Mouse (Mus musculus) heart, embryonic 11.5 days (tissue): ENCODE results near the gene Scamp1. TPM values are rescaled to one million over a fixed set of nuclear protein-coding genes. Genes with fewer than 3 reads are reported as not detected.

Source experiments
- ATAC-seq: fragments of 200-750 bp; cut with Nextera tagmentation; replicated peaks from 2 replicates; pipeline ENCODE4 v1.8.0; 2017; ENCODE audit warnings: moderate library complexity; ENCODE audit not compliant: insufficient number of reproducible peaks, low FRiP score, low TSS enrichment
- H3K27ac ChIP-seq: fragments of 300-500 bp; sonication (generic); 2 replicates; pipeline ENCODE4 v1.5.1; 2014; ENCODE audit warnings: mild to moderate bottlenecking, low read depth, low read length
- H3K27me3 ChIP-seq: fragments of 300-500 bp; sonication (generic); 2 replicates; pipeline ENCODE4 v1.6.1; 2014; ENCODE audit warnings: mild to moderate bottlenecking, low read length, mixed read lengths; ENCODE audit not compliant: control insufficient read depth, insufficient read depth
- H3K36me3 ChIP-seq: fragments of 300-500 bp; sonication (generic); 2 replicates; pipeline ENCODE4 v1.6.1; 2014; ENCODE audit warnings: mild to moderate bottlenecking, low read length, moderate library complexity, mixed read lengths; ENCODE audit not compliant: control insufficient read depth, insufficient read depth
- H3K4me1 ChIP-seq: fragments of 300-500 bp; sonication (generic); 2 replicates; pipeline ENCODE4 v1.6.1; 2014; ENCODE audit warnings: low read length; ENCODE audit not compliant: control insufficient read depth, insufficient read depth
- H3K4me2 ChIP-seq: fragments of 300-500 bp; sonication (generic); 2 replicates; pipeline ENCODE4 v1.6.1; 2014; ENCODE audit warnings: mild to moderate bottlenecking, moderate library complexity
- H3K4me3 ChIP-seq: fragments of 300-500 bp; sonication (generic); 2 replicates; pipeline ENCODE4 v1.5.1; 2014; ENCODE audit warnings: low read depth, low read length
- H3K9ac ChIP-seq: fragments of 300-500 bp; sonication (generic); 2 replicates; pipeline ENCODE4 v1.6.1; 2014; ENCODE audit warnings: mild to moderate bottlenecking, low read depth, low read length, moderate library complexity
- H3K9me3 ChIP-seq: fragments of 300-500 bp; sonication (generic); replicated peaks from 2 replicates; pipeline ENCODE4 v1.6.1; 2016; ENCODE audit warnings: low read length; ENCODE audit not compliant: control insufficient read depth
- WGBS: fragments of 180-500 bp; shearing (Covaris S2); extraction: QIAGEN DNeasy Blood & Tissue Kit; methylation state at CpG from one replicate; pipeline ENCODE4 v1.1.7; 2014; ENCODE audit not compliant: insufficient replicate concordance; 5-methylcytosine and 5-hydroxymethylcytosine counted together
- polyA plus RNA-seq: library from polyadenylated mRNA; unstranded; fragments of >200 nt; fragmentation: Nextera tagmentation; extraction: Ambion mirVana; gene quantifications from 2 replicates; pipeline ENCODE4 v1.2.1, GENCODE M21; 2014

Scamp1 gene
- polyA plus RNA-seq, 1 experiment from 2014 or later: 21.2 TPM

GRCm38 (mm10) chr13:94308279-94308678 is 22.6 kb upstream of the Scamp1 start:
- 0 out of 2 replicates have a peak, but pooled peaks cover 3% of the 10 kb centered on the region for H3K4me1 ChIP-seq
- WGBS: 66% methylated on average over 2 of the region's 2 CpGs
- no peak overlapping the region for H3K4me2 ChIP-seq
- no peak overlapping the region for H3K27ac ChIP-seq
- no peaks in the 10 kb centered on the region for H3K36me3 ChIP-seq
- no peaks in the 10 kb centered on the region for H3K27me3 ChIP-seq
- no peak overlapping the region for H3K9ac ChIP-seq
- no peak overlapping the region for H3K4me3 ChIP-seq
- ATAC-seq: no peak
- H3K9me3 ChIP-seq: no peaks in the 10 kb centered on the region

GRCm38 (mm10) chr13:94307531-94307930 is 21.9 kb upstream of the Scamp1 start:
- no peak for ATAC-seq
- Histone ChIP-seq H3K9ac (no peak overlapping the region), H3K4me2 (no peak overlapping the region; the same call in 1 of the 2 replicates), H3K4me1 (0 out of 2 replicates have a peak, but pooled peaks cover 3% of the 10 kb centered on the region), H3K36me3 (no peaks in the 10 kb centered on the region), H3K9me3 (no peaks in the 10 kb centered on the region), H3K4me3 (no peak overlapping the region), H3K27me3 (no peaks in the 10 kb centered on the region), H3K27ac (no peak overlapping the region)
- WGBS: 84% methylated on average over 7 of the region's 7 CpGs

GRCm38 (mm10) chr13:94306968-94307289 is 21.3 kb upstream of the Scamp1 start:
- Histone ChIP-seq H3K4me1 (0 out of 2 replicates have a peak, but pooled peaks cover 3% of the 10 kb centered on the region), H3K4me3 (0 out of 2 replicates have a peak overlapping the region, but pooled peaks have one; percentile 6), H3K9me3 (no peaks in the 10 kb centered on the region), H3K36me3 (no peaks in the 10 kb centered on the region), H3K27ac (no peak overlapping the region), H3K4me2 (peak overlapping the region; percentile 55), H3K9ac (peak overlapping the region; percentile 34; the same call in 1 of the 2 replicates), H3K27me3 (no peaks in the 10 kb centered on the region)
- ATAC-seq: no peak
- 25% methylated on average over 5 of the region's 5 CpGs for WGBS

- WGBS: 47% methylated on average over 18 of the region's 18 CpGs
- H3K9ac ChIP-seq: peak overlapping the region; percentile 34; the same call in 1 of the 2 replicates
- no peaks in the 10 kb centered on the region for H3K27me3 ChIP-seq
- H3K4me1 ChIP-seq: 0 out of 2 replicates have a peak, but pooled peaks cover 3% of the 10 kb centered on the region
- H3K9me3 ChIP-seq: no peaks in the 10 kb centered on the region
- H3K36me3 ChIP-seq: no peaks in the 10 kb centered on the region
- 0 out of 2 replicates have a peak overlapping the region, but pooled peaks have one; percentile 6 for H3K4me3 ChIP-seq
- peak overlapping the region; percentile 55 for H3K4me2 ChIP-seq
- no peak; the same call in 1 of the 2 replicates for ATAC-seq
- no peak overlapping the region for H3K27ac ChIP-seq
These were observed 20.8 kb upstream of the Scamp1 start for GRCm38 (mm10) chr13:94306277-94306967.

- Histone ChIP-seq H3K4me3 (no peak overlapping the region), H3K9ac (no peak overlapping the region), H3K27ac (no peak overlapping the region), H3K9me3 (no peaks in the 10 kb centered on the region), H3K27me3 (no peaks in the 10 kb centered on the region), H3K4me2 (no peak overlapping the region), H3K4me1 (peaks cover 2% of the 10 kb centered on the region; the same call in 1 of the 2 replicates), H3K36me3 (no peaks in the 10 kb centered on the region)
- WGBS: 41% methylated on average over 7 of the region's 7 CpGs
- ATAC-seq: no peak
These were observed 15.4 kb upstream of the Scamp1 start for GRCm38 (mm10) chr13:94300946-94301538.

DNA sequence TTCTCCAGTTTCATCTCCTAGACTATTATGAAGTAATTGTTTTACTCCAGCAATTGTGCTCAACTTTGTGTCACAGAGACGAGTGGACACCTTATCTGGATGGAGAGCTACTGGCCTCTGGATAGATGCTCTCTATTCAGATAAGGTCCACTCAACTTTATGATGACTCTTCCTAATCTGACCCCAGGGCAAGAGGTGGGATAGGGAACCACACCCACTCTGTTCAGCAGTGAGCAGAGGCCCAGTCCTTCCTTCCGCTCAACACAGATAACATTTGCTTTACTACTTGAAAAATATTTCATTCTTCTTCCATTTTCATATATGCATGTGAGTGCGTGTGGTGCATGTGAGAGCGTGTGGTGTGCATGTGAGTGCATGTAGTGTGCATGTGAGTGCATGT is 14.6 kb upstream of the Scamp1 start:
- H3K9me3 ChIP-seq: no peaks in the 10 kb centered on the region
- H3K36me3 ChIP-seq: no peaks in the 10 kb centered on the region
- H3K9ac ChIP-seq: no peak overlapping the region
- no peak overlapping the region for H3K27ac ChIP-seq
- H3K4me1 ChIP-seq: peaks cover 2% of the 10 kb centered on the region; the same call in 1 of the 2 replicates
- no peak overlapping the region for H3K4me3 ChIP-seq
- no peak overlapping the region for H3K4me2 ChIP-seq
- no peak for ATAC-seq
- WGBS: 71% methylated on average over 4 of the region's 4 CpGs
- no peaks in the 10 kb centered on the region for H3K27me3 ChIP-seq

GRCm38 (mm10) chr13:94298401-94298800 is 12.7 kb upstream of the Scamp1 start:
- Histone ChIP-seq H3K27ac (no peak overlapping the region), H3K9ac (no peak overlapping the region)
- 84% methylated on average over 4 of the region's 4 CpGs for WGBS

DNA sequence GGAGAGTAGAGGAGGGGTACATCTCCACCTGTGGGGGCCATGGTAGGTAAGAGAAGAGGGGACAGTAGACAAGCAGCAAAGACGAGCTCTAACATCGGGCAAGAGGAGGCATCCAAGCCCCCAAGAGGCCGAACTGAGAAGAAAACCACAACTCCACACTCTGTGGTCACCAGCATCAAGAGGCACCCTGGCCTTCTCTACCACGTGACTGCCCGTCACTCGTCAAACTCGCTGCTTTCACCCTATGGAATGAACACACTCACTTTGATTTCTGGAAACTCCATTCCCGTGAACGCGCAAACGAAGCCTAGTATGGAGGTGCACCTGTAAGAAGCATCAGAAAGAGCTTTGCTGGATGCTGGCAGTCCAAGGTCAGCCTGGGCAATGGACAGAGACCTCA is 10.7 kb upstream of the Scamp1 start:
- Histone ChIP-seq H3K9ac (no peak overlapping the region), H3K4me1 (peaks cover 2% of the 10 kb centered on the region; the same call in 1 of the 2 replicates), H3K9me3 (no peaks in the 10 kb centered on the region), H3K27ac (no peak overlapping the region), H3K27me3 (no peaks in the 10 kb centered on the region), H3K36me3 (no peaks in the 10 kb centered on the region), H3K4me3 (no peak overlapping the region), H3K4me2 (no peak overlapping the region)
- 72% methylated on average over 11 of the region's 11 CpGs for WGBS
- no peak for ATAC-seq

More at GRCm38 (mm10) chr13:94298401-94298800, 12.7 kb upstream of the Scamp1 start:
- H3K9me3 ChIP-seq: no peaks in the 10 kb centered on the region
- no peaks in the 10 kb centered on the region for H3K36me3 ChIP-seq
- H3K27me3 ChIP-seq: no peaks in the 10 kb centered on the region
- no peak overlapping the region for H3K4me2 ChIP-seq
- H3K4me3 ChIP-seq: no peak overlapping the region
- ATAC-seq: no peak
- peaks cover 2% of the 10 kb centered on the region; the same call in 1 of the 2 replicates for H3K4me1 ChIP-seq
